Mouse (Mus musculus): ENCODE results near the gene Atp23.

GRCm38 (mm10) chr10:126845309-126845911, 55.7 kb downstream of the Atp23 start:
- TF ChIP-seq CTCF (IDR thresholded peaks at IDR 0.05; ENCODE audit: low read depth) (no peak), EP300 (IDR thresholded peaks at IDR 0.05; ENCODE audit: low read depth) (no peak)
